Mouse (Mus musculus): ENCODE data around the gene Polr3c. TPM values are rescaled to one million over a fixed set of nuclear protein-coding genes. Genes with fewer than 3 reads are reported as not detected.
"Not testable (repeated sequence)": the region's sequence is repeated elsewhere in the genome, so short reads cannot be mapped to it uniquely, and the experiment has no call there.

The Polr3c gene
- total RNA-seq, 2 experiments from 2014 or later, result 23.1 to 26.1 TPM

DNA sequence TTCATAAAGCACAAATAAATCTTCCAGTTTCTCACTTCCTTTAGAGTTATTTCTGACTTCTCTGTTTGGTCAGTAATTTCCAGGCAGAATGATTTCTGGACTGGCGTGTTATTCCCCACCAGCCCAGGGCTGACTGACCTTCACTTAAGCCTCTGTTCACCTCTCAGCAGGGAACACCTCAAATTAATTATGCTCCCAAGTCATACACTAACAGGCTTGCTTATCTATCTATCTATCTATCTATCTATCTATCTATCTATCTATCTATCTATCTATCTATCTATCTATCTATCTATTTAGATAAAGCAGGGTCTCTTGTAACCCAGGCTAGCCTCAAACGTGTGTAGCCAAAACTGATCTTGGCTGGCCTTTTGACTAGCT, 18.8 kb downstream of the Polr3c start:
- DNase-seq, result no peak

DNA sequence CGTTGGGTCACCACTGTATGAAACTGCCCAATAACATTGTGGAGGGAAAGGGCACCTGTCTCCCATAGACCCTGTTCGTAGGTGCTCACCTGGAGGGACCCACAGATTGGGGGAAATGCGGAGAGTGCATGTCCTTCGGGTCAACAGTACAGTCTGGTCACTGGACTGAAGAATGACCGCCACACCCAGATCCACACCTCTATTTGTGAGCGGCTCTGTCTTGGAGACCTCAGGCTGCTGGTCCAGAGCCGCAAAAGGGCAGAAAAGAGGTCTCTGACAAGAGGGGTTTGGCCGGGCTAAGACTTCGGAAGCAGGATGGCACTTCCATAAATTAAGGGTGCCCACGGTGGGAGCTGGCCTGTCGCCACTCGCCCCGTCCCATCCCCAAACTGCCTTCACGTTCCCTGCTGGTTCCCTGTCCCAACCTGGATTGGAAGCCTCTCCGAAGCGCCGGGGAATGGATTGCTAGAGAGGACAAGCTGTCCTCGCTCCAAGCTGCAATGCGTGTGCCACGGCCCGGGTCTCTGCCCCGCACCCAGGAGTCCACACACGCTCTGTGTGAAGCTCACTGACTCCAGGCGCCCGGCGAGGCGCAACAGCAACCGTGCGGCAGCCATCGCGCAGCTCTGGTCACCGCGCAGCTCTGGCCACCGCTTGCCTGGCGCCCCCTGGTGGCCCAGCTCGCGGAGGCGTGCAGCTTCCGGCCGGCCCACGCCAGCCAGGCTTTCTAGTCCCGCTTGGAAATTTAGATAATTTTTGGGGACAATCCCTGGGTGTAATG, 19.3 kb downstream of the Polr3c start, which contains the start of gene Nudt17:
Nudt17 (minus strand) TSS at position 660 of the 781 bp plus-strand sequence.
- DNase-seq, result peak; percentile 84 to 88

DNA sequence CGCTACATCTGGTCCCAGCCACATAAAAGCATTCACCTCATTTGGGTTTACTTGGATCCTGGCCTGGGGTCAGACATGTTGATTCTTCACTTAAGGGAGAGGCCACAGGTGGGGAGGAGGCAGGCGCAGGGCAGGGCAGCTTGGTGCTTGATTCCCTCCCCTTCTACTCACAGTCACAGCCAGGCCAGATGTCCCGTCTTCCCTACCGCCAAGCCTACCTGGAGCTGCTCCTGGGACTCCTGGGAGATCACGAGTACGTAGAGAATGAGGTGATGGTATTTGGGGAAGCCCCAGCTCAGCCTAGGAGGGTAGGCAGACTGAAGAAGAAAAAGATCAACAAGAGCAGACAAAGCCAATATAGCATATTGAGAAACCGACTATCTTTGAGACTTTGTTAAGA, 20.4 kb downstream of the Polr3c start:
- no peak for DNase-seq

DNA sequence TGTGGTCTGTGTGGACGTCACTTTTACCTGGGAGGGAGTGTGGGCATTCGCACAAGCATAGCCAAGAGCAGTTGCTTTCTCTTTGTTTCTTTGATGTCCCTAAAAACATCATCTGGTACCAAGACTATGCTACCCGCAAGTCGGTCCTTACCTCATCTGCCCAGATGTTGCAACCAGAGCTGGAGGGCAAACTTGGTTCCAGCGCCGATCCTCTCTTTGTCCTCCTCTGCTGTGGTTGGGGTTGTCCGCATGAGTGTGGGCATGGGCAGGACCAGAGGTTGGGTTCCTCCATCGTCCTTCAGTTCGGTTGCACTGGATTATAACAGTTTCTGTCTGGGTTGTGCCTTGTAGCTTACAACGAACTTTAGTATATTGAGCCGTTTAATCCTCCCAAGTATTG, 21.2 kb downstream of the Polr3c start:
- DNase-seq, result no peak

DNA sequence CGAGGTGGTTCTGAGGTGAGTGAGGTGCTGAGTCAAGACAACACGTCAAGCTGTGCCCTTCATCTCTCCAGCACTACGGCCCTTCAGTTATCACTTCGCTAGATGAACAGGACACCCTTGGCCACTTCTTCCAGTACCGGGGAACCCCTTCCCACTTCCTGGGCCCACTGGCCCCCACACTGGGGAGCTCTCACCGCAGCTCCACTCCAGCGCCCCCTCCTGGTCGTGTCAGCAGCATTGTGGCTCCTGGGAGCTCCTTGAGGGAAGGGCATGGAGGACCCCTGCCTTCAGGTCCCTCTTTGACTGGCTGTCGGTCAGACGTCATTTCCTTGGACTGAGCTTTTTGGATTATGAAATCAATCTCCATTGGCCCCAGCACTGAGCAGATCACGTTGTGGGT, 22.6 kb downstream of the Polr3c start:
- DNase-seq, result peak; percentile 18 to 27

DNA sequence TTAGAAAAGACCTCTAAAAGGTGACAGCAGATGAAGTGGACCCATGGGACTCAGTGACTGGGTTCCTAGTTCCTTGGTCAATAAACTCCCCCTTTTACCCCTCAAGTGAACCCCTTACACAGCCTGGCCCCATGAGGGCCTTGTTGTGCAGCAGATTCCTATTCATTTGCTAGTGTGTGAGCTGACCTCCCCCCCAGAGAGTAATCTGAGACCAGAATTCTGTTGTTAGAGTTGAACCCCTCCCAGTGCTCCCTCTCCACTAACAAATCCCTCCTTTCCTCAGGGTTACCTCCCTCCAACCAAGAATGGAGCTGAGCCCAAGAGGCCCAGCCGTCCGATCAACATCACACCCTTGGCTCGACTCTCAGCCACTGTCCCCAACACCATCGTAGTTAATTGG, 26.4 kb downstream of the Polr3c start:
- DNase-seq, result no peak

DNA sequence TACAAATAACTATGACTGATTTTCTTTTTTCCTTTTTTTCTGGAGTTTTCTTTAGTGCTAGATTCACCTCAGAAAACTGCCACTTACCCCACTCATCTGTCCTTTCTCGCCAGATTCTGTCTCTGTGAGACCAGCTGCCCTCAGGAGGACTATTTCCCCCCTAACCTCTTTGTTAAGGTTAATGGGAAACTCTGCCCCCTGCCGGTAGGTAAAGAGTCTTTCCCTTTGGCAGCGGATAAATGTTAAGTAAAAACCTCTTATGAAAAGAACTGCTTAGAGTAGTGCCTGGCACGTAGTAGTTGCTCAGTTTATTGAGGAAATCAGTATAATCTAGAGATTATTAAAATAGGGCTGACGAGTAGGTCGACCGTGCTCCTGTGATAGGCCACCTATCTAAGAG, 27.1 kb downstream of the Polr3c start:
- peak in 1 of 2 experiments; percentile 38 for DNase-seq

DNA sequence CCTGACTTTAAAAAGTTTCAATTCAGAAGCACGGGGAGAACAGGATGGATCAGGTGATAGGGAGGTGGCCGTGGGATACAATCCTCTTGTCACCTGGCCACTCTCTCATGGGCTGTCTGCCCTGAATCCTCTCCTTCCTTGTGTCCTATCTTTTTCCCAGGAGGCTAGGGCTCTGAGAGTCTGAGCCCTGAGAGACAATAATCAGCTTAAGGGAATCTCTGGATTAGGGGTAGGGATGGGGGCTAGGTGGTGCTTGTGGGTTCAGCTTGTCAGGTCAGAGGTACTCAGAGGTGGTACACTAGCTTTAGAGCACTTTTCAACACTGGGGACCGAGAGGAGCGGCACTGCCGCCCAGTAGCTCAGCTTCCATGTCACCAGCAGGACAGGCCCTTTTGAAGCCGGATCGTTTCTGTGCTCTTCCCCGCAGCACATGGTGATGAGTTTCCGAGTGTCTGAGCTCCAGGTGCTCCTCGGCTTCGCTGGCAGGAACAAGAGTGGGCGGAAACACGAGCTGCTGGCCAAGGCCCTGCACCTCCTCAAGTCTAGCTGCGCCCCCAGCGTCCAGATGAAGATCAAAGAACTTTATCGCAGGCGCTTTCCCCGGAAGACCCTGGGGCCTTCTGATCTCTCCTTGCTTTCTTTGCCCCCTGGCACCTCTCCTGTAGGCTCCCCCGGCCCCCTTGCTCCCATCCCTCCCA, 28.3 kb downstream of the Polr3c start:
- no peak for DNase-seq

DNA sequence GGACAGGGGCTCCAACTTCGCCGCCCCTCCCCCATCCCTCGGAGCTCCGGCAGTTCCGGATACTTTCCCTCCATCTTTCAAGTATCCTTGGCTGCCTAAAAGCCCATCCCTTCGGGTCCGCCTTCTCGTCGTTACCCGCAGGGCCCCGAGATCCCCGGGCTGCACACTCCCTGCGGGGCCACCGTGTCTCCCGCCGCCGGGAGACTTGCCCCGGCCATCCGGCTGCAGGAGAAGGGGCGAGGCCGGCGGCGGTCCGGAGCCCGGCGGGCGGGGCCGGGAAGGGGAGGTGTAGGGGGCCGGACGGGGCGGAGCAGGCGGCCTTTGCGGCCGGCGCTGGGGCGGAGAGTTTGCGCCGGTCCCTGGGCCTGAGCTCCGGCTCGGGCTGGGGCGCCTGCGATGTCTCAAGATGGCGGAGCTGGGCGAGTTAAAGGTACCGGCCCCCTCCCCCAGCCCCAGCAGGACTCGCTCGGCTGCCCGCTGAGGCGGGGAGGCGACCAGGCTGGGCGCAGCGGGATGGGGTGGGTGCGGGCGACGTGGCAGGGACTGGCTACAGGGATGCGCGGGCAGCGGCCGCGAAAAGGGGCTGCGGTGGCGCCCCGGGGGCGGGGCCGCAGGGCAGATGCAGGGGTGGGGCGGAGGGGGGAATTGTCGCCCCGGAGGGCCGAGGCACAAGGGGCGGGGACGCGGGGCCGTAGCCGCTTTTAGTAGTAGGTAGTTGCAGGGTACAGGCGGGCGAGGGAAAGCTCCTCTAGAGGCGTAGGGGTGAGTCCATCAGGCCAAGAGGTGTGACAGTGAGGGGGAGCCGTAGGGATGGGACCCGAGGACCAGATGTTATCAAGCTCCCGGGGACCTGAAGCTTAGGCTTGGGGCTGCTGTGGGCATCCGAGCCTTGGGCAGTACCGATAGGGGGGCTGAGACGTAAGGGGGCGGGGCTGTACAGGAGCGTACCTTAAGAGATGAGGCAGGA, 30.4 kb downstream of the Polr3c start:
- peak; percentile 92 to 96 for DNase-seq

DNA sequence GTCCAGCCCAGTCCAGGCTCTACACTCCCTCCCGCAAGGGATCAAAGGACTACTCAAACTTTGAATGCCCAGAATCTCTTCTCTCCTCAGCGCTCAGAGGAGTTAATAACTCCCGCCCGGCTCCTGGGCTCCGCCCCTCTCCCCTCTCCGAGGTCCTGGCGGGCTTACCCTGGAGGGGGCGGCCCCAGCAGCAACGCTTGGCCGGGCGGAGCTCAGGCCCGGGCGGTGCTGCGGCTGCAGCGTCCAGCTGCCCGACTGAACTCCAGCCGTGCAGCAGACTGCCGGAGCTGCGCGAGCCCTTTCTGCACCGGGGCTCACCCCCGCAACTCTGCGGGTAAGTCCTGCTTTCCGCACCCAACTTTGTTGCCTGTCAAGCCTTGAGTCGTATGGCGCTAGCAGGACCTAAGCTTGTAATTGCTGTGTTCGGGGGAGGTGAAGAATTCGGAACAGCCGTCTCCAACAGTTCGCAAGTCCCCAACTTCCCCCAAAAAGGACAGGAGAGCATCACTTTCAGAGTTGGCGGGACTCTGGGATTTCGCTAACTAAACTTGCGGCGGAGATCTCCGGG, 31.1 kb downstream of the Polr3c start, which contains the start of gene Pias3:
Pias3 (plus strand) TSS at position 187 of the 568 bp plus-strand sequence.
- peak; percentile 86 to 94 for DNase-seq

DNA sequence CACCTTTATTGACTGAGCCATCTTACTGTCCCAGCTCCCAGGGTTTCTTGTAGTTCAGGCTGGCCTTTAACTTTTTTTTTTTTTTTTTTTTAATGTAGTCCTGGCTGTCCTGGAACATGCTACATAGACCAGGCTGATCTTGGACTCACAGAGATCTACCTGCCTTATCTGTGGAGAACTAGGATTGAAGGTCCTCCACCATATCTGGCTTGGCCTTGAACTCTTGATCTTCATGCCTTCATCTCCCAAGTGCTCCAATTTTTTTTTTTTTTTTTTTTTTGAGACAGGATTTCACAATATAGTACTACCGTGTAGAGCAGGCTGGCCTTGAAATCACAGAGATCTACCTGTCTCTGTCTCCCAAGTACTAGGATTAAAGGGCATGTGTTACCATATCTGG, 33.8 kb downstream of the Polr3c start:
- DNase-seq, result no peak

DNA sequence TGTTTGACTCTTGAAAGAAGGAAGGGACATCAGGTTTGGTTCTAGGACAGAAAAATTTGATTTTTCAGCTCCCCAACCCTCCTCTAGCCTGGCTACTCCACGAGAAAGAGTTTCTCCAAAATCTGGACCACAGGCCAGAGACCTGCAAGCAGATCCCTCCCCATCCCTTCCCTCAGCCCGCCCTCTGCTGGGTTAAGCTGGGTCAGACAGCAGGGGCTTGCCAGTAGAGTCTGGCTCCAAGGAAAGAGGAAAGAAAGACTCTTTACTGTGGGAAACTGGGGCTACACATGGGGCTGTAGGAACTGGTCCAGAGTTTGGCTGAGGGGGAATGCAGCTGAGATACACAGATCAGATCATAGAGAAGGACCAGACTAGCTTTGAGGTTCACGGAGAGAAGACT, 34.9 kb downstream of the Polr3c start:
- peak; percentile 39 to 54 for DNase-seq

DNA sequence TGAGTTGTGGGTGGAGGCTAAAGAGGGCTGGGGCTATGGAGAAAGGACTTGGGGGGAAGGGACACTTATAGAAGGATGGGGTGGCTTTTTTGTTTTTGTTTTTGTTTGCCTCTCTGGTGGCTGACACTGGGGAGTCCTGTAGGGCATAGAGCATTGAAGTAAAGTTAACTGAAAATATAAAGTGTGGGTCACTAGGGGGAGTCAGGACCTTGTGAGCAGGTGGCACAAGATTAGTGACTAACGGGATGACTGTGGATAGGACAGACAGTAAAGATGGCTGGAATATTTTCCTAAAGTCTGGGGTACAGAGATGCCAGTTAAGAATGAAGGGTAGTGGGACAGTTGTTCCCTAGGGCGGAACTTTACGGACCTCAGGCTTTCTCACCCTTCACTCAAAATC, 37.1 kb downstream of the Polr3c start:
- no peak for DNase-seq

DNA sequence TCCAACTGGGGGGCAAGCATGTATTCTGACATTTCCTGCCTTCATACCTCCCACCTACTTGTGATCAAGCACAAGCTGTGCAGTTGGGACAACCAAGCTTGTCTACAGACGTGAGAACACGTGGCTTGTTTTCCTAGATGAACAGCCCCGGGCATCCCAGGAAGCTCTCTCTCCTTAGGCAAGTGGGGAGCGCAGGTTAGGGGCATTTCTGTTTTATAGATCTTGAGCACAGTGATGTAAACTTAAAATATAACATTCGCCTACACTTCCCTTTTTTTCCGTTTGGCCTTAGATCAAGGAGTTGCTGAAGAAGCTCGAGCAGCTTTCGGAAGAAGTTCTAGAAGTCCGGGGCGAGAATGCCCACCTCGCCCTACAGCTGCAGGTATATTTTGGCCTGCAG, 38.6 kb downstream of the Polr3c start:
- DNase-seq, result no peak

DNA sequence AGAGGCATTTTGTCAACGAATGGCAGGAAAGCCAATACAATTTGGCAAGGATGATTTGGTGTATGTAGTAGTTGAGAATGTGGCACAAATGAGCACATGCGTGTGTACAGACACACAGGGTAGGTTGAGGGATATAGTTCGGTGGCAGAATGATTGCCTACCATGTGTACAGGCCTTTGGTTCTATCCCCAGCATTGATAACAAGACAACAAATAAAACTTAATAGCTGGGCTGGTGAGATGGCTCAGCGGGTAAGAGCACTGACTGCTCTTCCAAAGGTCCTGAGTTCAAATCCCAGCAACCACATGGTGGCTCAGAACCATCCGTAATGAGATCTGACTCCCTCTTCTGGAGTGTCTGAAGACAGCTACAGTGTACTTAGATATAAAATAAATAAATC, 41.4 kb downstream of the Polr3c start:
- not testable (repeated sequence) for DNase-seq

DNA sequence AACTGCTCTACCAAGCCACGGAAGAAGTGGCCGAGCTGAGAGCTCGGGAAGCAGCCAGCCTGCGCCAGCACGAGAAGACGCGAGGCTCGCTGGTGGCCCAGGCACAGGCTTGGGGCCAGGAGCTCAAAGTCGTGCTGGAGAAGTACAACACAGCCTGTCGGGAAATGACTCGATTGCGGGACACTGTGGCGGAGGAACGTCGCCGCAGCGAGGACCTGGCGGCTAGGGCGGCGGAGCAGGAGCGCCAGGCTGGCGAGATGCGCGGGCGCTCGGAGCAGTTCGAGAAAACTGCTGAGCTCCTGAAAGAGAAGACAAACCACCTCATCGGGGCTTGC, 42.6 kb downstream of the Polr3c start:
- no peak for DNase-seq

DNA sequence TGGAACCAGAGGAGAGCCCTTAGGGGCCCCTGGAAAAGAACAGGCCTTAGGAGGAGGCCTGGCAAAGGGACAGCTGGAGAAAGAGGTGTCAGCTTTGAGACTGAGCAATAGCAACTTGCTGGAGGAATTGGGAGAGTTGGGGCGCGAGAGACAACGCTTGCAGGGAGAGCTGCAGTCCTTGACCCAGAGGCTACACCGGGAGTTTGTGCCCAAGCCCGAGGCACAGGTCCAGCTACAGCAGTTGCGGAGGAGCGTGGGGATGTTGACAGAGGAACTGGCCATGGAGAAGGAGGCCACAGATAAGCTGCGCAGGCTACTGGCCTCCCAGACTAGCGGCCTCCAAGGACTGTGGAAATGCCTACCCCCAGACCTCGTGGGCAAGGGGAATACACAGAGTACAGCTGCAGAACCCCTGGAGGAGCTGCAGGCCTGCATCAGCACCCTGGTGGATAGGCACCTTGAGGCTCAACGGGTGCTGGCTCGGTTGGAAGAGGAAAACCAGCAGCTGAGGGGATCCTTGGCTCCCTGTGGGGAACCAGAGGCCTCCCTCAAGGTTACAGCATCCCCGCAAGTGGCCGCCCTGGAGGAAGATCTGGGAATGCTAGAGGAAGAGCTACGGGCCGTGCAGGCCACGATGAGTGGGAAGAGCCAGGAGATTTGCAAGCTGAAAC, 43.1 kb downstream of the Polr3c start:
- DNase-seq, result peak; percentile 31 to 53

DNA sequence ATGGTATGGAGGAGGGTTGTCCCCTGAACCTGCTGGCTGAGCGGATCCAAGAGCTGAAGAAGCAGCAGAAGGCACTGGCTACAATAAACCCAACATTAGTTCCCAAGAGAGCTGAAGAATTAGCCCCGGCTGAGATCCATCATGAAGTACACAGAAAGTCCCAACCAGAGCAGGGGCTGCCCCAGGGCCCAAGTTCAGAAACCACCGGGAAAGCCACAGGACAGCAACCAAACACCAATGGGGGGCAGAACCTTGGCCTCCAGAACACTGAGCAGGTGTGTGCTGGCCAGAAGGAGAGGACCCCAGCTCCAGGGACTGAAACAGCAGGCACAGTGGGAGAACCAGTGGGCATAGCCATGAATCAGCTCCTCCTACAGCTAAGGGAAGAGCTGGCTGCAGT, 43.9 kb downstream of the Polr3c start:
- DNase-seq, result no peak

DNA sequence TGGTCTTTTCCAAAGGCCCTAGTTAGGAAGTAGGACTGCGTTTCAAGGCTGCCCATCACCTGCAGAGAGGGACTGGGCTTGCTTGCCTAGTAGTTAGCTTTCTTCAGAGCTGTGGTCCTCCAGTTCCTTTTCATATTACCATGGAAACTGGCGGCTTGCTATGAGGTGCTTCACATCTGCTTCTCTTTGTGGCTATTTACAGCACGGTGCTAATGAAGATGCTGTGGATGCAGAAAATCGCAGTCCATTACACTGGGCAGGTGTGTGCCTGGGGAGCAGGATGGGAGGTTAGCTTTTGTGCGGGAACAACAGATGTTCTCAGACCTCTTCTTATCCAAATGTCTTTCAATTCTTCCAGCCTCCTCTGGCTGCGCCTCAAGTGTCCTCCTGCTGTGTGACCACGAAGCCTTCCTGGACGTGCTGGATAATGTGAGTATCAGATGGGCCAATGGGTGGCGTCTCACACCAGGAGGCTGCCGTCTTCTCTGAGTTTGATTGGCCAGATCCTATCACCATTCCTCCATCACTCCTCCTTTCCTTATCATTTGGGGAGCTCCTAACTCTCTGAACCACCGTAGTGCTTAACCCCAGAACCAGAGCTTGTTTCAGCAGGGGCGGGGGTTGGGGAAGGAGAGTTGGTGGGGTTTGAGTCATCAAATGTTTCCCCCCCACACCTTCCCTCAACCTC, 47.0 kb downstream of the Polr3c start:
- no peak for DNase-seq

DNA sequence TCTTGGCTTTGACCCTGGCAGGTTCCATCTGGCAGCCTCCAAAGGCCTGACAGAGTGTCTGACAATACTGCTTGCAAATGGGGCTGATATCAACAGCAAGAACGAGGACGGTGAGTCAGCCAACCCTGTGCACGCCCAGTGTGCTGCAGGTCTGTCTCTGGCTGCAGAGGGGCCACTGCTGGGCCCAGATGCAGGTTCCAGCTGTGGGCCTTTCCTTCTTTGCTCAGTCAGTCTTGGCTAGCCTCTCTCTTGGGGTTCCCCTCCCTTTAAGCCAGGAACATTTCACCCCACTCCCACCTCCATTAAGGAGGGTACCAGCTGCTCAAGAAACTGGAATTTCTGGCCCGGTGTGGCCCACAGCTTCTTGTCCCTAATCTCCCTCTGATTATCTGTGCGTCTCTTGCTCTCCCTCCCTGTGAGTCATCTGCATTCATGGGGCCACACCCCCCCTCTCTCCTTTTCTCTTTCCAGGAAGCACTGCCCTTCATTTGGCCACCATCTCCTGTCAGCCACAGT, 48.2 kb downstream of the Polr3c start:
- DNase-seq, result no peak

DNA sequence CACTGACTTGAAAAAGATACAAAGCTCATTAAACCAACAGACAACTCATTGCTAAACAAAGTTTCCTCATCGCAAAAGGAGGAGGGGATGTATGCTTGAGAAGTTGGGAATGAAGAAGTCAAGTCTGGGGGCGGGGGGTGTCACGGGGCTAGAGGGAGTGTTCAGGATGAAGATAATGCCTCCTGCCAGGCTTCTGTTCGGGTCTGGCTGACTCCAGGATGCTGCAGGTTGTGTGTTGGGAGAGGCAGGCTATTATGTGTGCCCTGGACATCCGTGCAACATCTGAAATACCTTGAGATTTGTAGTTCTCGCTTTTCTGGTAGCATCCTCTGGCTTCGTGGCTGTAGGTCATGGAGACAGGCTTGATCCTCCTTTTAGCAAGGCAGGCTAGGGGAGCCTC, 49.0 kb downstream of the Polr3c start:
- no peak for DNase-seq
